Mouse (Mus musculus) kidney, postnatal 0 days (tissue): ENCODE data around the gene Slc16a10. TPM values are rescaled to one million over a fixed set of nuclear protein-coding genes. Genes with fewer than 3 reads are reported as not detected.

ENCODE experiments used
- ATAC-seq: fragments of 200-750 bp; cut with Nextera tagmentation; replicated peaks from 2 replicates; pipeline ENCODE4 v1.8.0; 2017; ENCODE audit warnings: low read depth, moderate number of reproducible peaks, moderate TSS enrichment, moderate library complexity; ENCODE audit not compliant: low FRiP score
- DNase-seq: peaks from one replicate; pipeline ENCODE4 v3.0.0-alpha.2; 2016; ENCODE audit warnings: low spot score
- H3K27ac ChIP-seq: fragments of 300-500 bp; sonication (generic); 2 replicates; pipeline ENCODE4 v1.5.1; 2014; ENCODE audit warnings: mild to moderate bottlenecking
- H3K27me3 ChIP-seq: fragments of 300-500 bp; sonication (generic); 2 replicates; pipeline ENCODE4 v1.6.1; 2014; ENCODE audit warnings: low read length, mixed read lengths; ENCODE audit not compliant: insufficient read depth
- H3K36me3 ChIP-seq: fragments of 300-500 bp; sonication (generic); 2 replicates; pipeline ENCODE4 v1.6.1; 2014; ENCODE audit warnings: low read length, mixed read lengths; ENCODE audit not compliant: insufficient read depth
- H3K4me1 ChIP-seq: fragments of 300-500 bp; sonication (generic); replicated peaks from 2 replicates; pipeline ENCODE4 v1.6.1; 2014; ENCODE audit warnings: antibody characterized with exemption, low read length, mixed read lengths; ENCODE audit not compliant: insufficient read depth
- H3K4me2 ChIP-seq: fragments of 300-500 bp; sonication (generic); 2 replicates; pipeline ENCODE4 v1.6.1; 2014; ENCODE audit warnings: mild to moderate bottlenecking, low read length, moderate library complexity, mixed read lengths
- H3K4me3 ChIP-seq: fragments of 300-500 bp; sonication (generic); replicated peaks from 2 replicates; pipeline ENCODE4 v1.5.1; 2014; ENCODE audit warnings: low read depth, low read length
- H3K9ac ChIP-seq: fragments of 300-500 bp; sonication (generic); 2 replicates; pipeline ENCODE4 v1.6.1; 2014; ENCODE audit warnings: low read depth, low read length
- H3K9me3 ChIP-seq: fragments of 300-500 bp; sonication (generic); replicated peaks from 2 replicates; pipeline ENCODE4 v1.6.1; 2016; ENCODE audit warnings: low read length, inconsistent platforms, mixed read lengths
- CTCF ChIP-seq: IDR thresholded peaks from 2 replicates; pipeline ENCODE4 v1.5.1; 2016; ENCODE audit warnings: antibody characterized with exemption, low read depth, mild to moderate bottlenecking, moderate library complexity
- WGBS: fragments of 180-500 bp; shearing (Covaris S2); extraction: QIAGEN DNeasy Blood & Tissue Kit; methylation state at CpG from one replicate; pipeline ENCODE4 v1.1.7; 2014; 5-methylcytosine and 5-hydroxymethylcytosine counted together
- polyA plus RNA-seq: library from polyadenylated mRNA; unstranded; fragments of >200 nt; fragmentation: Nextera tagmentation; extraction: Ambion mirVana; gene quantifications from 2 replicates; pipeline ENCODE4 v1.2.1, GENCODE M21; 2015

Slc16a10 gene
- polyA plus RNA-seq, 1 experiment from 2014 or later: 10.0 TPM

DNA sequence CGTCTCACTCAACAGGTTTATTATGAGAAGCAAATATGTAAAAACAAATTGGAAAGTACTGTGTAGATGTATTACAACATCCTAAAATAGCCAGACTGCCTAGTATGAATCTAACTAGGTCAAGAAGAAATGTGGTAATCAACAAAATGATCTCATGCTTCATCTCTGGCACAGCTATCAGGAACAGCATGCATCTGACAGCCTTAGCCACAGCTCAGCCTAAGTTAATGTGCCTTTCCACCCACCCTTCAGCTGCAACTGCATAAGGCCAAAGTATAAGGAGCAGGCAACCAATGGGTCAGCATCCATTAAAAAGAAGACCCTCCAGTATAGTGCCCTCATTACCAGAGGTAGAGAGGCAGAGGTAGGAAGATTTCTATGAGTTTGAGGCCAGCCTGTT is 34.1 kb downstream of the Slc16a10 start:
- DNase-seq (no peak), ATAC-seq (no peak)
- WGBS: 84% methylated on average over 1 of the region's 1 CpGs
- Histone ChIP-seq H3K27ac (no peak overlapping the region), H3K27me3 (no peaks in the 10 kb centered on the region), H3K4me2 (no peak overlapping the region), H3K36me3 (no peaks in the 10 kb centered on the region), H3K9ac (no peak overlapping the region), H3K9me3 (no peaks in the 10 kb centered on the region), H3K4me3 (no peak overlapping the region), H3K4me1 (0 out of 2 replicates have a peak, but pooled peaks cover 6% of the 10 kb centered on the region)
- no peak for TF ChIP-seq CTCF

DNA sequence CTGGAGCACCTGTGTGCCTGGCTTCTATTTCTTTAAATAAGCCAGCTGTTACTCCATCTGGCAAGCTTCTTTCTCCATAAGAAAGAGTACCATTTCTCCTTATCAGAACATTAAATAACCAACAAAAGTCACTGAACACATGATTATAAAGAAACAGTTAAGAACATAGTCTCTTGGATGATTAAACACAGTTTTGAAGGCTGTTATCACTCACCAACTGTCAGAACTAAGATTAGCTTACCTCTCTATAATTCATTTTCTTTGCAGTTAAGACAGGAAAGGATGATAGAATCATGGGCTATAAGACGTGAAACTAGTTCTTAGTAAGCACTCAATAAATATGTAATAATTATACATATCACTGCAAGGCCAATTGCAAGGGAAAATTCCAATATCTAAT is 36.9 kb downstream of the Slc16a10 start:
- WGBS: 77% methylated on average over 1 of the region's 1 CpGs
- no peak for ATAC-seq

DNA sequence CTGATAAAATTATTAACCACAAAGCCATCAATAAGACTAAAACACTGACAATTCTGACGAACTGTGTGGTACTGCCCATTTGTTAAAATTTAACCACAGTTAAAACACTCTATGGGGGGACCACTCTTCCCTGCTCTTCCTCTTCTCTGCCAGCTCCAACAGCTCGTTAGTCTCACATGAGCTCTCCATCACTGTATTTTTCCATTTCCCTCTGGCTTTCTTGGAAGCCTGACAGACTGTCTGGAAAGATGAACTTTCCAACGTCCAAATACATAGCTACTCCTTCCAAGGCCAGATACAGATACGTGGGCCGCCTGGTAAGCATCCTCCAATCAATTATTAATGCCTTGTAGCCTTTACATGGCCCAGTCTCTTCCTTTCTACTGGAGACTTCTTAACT is 38.3 kb downstream of the Slc16a10 start:
- TF ChIP-seq CTCF: no peak
- ATAC-seq (no peak), DNase-seq (no peak)
- Histone ChIP-seq H3K27ac (no peak overlapping the region), H3K9ac (no peak overlapping the region), H3K27me3 (no peaks in the 10 kb centered on the region), H3K36me3 (no peaks in the 10 kb centered on the region), H3K4me2 (no peak overlapping the region), H3K4me1 (0 out of 2 replicates have a peak, but pooled peaks cover 6% of the 10 kb centered on the region), H3K9me3 (no peaks in the 10 kb centered on the region), H3K4me3 (no peak overlapping the region)
- 41% methylated on average over 5 of the region's 5 CpGs for WGBS

More for the DNA sequence above, 36.9 kb downstream of the Slc16a10 start:
- Histone ChIP-seq H3K4me3 (no peak overlapping the region), H3K9ac (no peak overlapping the region), H3K27ac (no peak overlapping the region), H3K27me3 (no peaks in the 10 kb centered on the region), H3K36me3 (no peaks in the 10 kb centered on the region), H3K9me3 (no peaks in the 10 kb centered on the region), H3K4me1 (0 out of 2 replicates have a peak, but pooled peaks cover 6% of the 10 kb centered on the region), H3K4me2 (no peak overlapping the region)
- no peak for TF ChIP-seq CTCF
- no peak for DNase-seq

DNA sequence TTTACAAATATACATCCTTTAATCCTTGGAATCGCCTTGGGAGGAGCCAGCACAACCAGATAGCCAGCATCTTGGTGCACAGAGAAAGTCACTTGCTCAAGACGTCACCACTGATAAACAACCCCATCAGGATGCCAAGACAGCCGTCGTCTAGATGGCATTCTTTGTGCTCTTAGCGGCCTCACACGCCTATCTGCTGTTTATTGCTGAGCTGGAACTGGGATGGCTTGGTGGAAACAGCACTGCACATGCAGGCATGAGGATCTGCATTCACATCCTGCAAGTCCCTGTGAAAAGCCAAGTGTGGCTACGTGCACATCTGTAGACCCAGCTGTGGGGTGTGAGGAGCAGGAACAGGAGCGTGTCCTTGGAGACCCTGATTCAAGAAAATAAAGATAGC is 39.1 kb downstream of the Slc16a10 start:
- Histone ChIP-seq H3K9ac (no peak overlapping the region), H3K36me3 (no peaks in the 10 kb centered on the region), H3K27ac (no peak overlapping the region), H3K9me3 (no peaks in the 10 kb centered on the region), H3K4me1 (0 out of 2 replicates have a peak, but pooled peaks cover 6% of the 10 kb centered on the region), H3K4me3 (no peak overlapping the region), H3K27me3 (no peaks in the 10 kb centered on the region), H3K4me2 (no peak overlapping the region)
- TF ChIP-seq CTCF: no peak
- WGBS: 58% methylated on average over 8 of the region's 8 CpGs
- DNase-seq (no peak), ATAC-seq (no peak)

DNA sequence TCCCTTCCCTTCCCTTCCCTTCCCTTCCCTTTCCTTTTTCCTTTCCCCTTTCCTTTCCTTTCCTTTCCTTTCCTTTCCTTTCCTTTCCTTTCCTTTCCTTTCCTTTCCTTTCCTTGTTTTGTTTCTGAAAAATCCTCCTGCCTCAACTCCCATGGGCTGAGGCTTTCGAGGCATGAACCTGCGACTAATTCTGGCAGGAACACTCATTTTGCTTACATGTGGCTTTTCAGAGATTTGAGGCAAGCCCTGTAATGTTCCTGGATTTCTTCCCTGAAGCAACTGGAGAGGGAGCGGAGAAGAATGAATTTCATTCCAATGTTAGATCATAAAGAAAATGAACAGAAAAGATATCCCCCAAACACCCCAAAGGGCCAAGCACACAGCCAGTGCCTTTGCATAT is 39.9 kb downstream of the Slc16a10 start:
- H3K4me3 ChIP-seq: no peak overlapping the region
- TF ChIP-seq CTCF: no peak
- H3K4me2 ChIP-seq: no peak overlapping the region
- H3K27me3 ChIP-seq: no peaks in the 10 kb centered on the region
- H3K27ac ChIP-seq: no peak overlapping the region
- DNase-seq (no peak), ATAC-seq (no peak)
- H3K4me1 ChIP-seq: 0 out of 2 replicates have a peak, but pooled peaks cover 6% of the 10 kb centered on the region
- no peaks in the 10 kb centered on the region for H3K9me3 ChIP-seq
- no peaks in the 10 kb centered on the region for H3K36me3 ChIP-seq
- no peak overlapping the region for H3K9ac ChIP-seq
- 67% methylated on average over 3 of the region's 3 CpGs for WGBS

DNA sequence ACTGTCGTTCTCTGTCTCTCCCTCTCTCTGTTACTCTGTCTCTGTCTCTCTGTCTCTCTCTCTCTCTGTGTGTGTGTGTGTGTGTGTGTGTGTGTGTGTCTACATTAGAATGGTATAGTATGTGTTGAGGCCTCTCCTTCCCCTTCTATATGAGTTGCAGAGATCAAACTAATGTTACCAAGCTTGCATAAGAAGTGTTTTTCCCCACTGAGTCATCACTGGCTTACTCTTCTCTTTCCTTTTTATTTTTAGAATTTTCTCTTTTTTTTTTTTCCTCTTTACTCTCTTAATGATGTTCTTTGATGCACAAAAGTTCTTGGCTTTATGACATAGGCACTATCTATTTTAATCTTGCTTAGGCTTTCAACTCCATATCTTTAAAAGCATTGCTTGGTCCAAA is 43.6 kb downstream of the Slc16a10 start:
- no peak overlapping the region for H3K27ac ChIP-seq
- no peaks in the 10 kb centered on the region for H3K9me3 ChIP-seq
- H3K9ac ChIP-seq: no peak overlapping the region
- H3K36me3 ChIP-seq: no peaks in the 10 kb centered on the region
- H3K4me3 ChIP-seq: no peak overlapping the region
- DNase-seq (no peak), ATAC-seq (no peak)
- H3K4me1 ChIP-seq: peaks cover 4% of the 10 kb centered on the region; the same call in 1 of the 2 replicates
- no peaks in the 10 kb centered on the region for H3K27me3 ChIP-seq
- TF ChIP-seq CTCF: no peak
- H3K4me2 ChIP-seq: no peak overlapping the region
- WGBS: 94% methylated on average over 1 of the region's 1 CpGs

DNA sequence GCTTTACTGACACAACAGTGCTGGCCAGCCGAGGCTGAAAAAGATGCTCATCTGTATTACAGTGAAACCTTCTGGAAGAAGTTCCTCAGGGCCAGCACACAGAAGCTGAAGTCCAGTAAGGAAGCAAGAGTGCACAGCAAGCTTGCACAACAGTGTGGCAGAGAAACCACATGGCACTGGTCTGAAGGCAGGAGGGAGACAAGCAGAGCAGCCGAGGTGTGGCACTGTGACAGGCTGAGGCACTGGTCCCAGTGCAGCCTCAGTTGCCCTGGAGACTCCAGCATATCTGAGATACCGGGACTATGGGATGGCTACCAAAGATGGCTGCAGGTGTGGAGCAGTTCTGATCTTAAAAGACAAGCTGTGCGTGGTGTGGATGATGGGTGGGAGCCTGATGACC is 44.5 kb downstream of the Slc16a10 start:
- TF ChIP-seq CTCF: no peak
- WGBS: 60% methylated on average over 4 of the region's 4 CpGs
- Histone ChIP-seq H3K4me3 (no peak overlapping the region), H3K36me3 (no peaks in the 10 kb centered on the region), H3K9ac (no peak overlapping the region), H3K4me1 (no peaks in the 10 kb centered on the region; the same call in 1 of the 2 replicates), H3K9me3 (no peaks in the 10 kb centered on the region), H3K27me3 (no peaks in the 10 kb centered on the region), H3K4me2 (no peak overlapping the region), H3K27ac (no peak overlapping the region)
- DNase-seq (no peak), ATAC-seq (no peak)
